11 mouse cellular contexts compared by ENCODE assay signal in genomic region chr8:114936887-114937286, GRCm38 (mm10).
DNase-seq lines count a peak whose midpoint lies in the region; ATAC-seq and TF ChIP-seq lines count a peak whose summit lies in the region.
"Had no signal": no experiment of that assay in that cellular context is flagged by ENCODE, and none has a peak within 500 bp of the region (broad histone marks: within the 10 kb centered on the region; RNA-seq: fewer than 3 reads in every experiment).

No protein-coding gene starts in this region.

- no peak overlapping the region for H3K4me2 ChIP-seq in embryonic facial prominence, embryonic 14.5 days (ENCODE audit: low read depth, low read length)
- H3K4me2 ChIP-seq in midbrain, postnatal 0 days (ENCODE audit: low read depth, low read length, poor library complexity, severe bottlenecking), result no peak overlapping the region
- H3K4me2 ChIP-seq: liver, embryonic 13.5 days had no signal

- intact Hi-C loops in left cerebral cortex, postnatal 4 days (cut with DNase I), result no loop called here
- intact Hi-C loops in left cerebral cortex, postnatal 36 days (cut with DNase I), result no loop called here
- intact Hi-C loops in heart, postnatal 36 days (cut with DNase I), result no loop called here

- no peak for TF ChIP-seq CTCF in midbrain, postnatal 0 days (IDR thresholded peaks at IDR 0.05)
- TF ChIP-seq CTCF in thymus, adult 2 months (IDR thresholded peaks at IDR 0.05; ENCODE audit: borderline replicate concordance, control insufficient read depth, extremely low read depth, insufficient read depth, low read length, poor library complexity), result no peak

- no peak overlapping the region for H3K27ac ChIP-seq in embryonic facial prominence, embryonic 14.5 days (replicated peaks; ENCODE audit: low read depth, low read length)
- H3K27ac ChIP-seq in midbrain, postnatal 0 days (ENCODE audit: low read depth, low read length), result no peak overlapping the region
- H3K27ac ChIP-seq in thymus, adult 2 months (ENCODE audit: control insufficient read depth, insufficient read depth, low read length), result no peak overlapping the region
- H3K27ac ChIP-seq: liver, embryonic 13.5 days; stomach, postnatal 0 days had no signal

- WGBS in embryonic facial prominence, embryonic 14.5 days, result 18% methylated on average over 10 of the region's 10 CpGs
- WGBS in midbrain, postnatal 0 days, result 23% methylated on average over 10 of the region's 10 CpGs
- WGBS in thymus, adult 2 months, result 93% methylated on average over 10 of the region's 10 CpGs

- H3K4me3 ChIP-seq in embryonic facial prominence, embryonic 14.5 days (ENCODE audit: low read depth, low read length), result no peak overlapping the region
- H3K4me3 ChIP-seq in midbrain, postnatal 0 days (ENCODE audit: low read depth, low read length), result no peak overlapping the region
- no peak overlapping the region for H3K4me3 ChIP-seq in thymus, adult 2 months (ENCODE audit: control insufficient read depth, insufficient read depth, low read length)
- H3K4me3 ChIP-seq: liver, embryonic 13.5 days had no signal

- H3K36me3 ChIP-seq in embryonic facial prominence, embryonic 14.5 days (ENCODE audit: control insufficient read depth, insufficient read depth, low read length), result no peaks in the 10 kb centered on the region
- no peaks in the 10 kb centered on the region for H3K36me3 ChIP-seq in midbrain, postnatal 0 days (ENCODE audit: insufficient read depth, low read length)
- no peaks in the 10 kb centered on the region for H3K36me3 ChIP-seq in thymus, adult 2 months (ENCODE audit: control insufficient read depth, insufficient read depth, low read length)
- H3K36me3 ChIP-seq: liver, embryonic 13.5 days had no signal

- H3K27me3 ChIP-seq in embryonic facial prominence, embryonic 14.5 days (replicated peaks; ENCODE audit: control insufficient read depth, insufficient read depth, low read length), result no peaks in the 10 kb centered on the region
- H3K27me3 ChIP-seq in midbrain, postnatal 0 days (ENCODE audit: insufficient read depth, low read length), result no peaks in the 10 kb centered on the region
- no peaks in the 10 kb centered on the region for H3K27me3 ChIP-seq in thymus, adult 2 months (ENCODE audit: control insufficient read depth, insufficient read depth, low read length)
- H3K27me3 ChIP-seq: liver, embryonic 13.5 days had no signal

- peak; percentile 39 for DNase-seq in left cerebral cortex, postnatal 4 days
- DNase-seq in left cerebral cortex, postnatal 36 days (ENCODE audit: low spot score in 2 of 2), result no peak
- peak; percentile 86 for DNase-seq in embryonic facial prominence, embryonic 14.5 days (ENCODE audit: low spot score)
- peak; percentile 2 to 4 for DNase-seq in heart, postnatal 36 days
- DNase-seq in midbrain, postnatal 0 days (ENCODE audit: low spot score), result peak; percentile 74
- DNase-seq in urinary bladder, postnatal 4 days (ENCODE audit: low spot score in 2 of 2), result no peak
- no peak for DNase-seq in thymus, adult 2 months
- DNase-seq: kidney, postnatal 4 days; liver, embryonic 13.5 days had no signal

- no peaks in the 10 kb centered on the region for H3K9me3 ChIP-seq in embryonic facial prominence, embryonic 14.5 days (ENCODE audit: control insufficient read depth, low read length)
- no peaks in the 10 kb centered on the region for H3K9me3 ChIP-seq in midbrain, postnatal 0 days (ENCODE audit: low read length)
- H3K9me3 ChIP-seq: liver, embryonic 13.5 days had no signal

- ATAC-seq in embryonic facial prominence, embryonic 14.5 days (ENCODE audit: low read depth), result peak; percentile 90
- ATAC-seq in midbrain, postnatal 0 days (ENCODE audit: low FRiP score), result no peak
- ATAC-seq in megakaryocyte-erythroid progenitor cell, adult 5-6 weeks (replicated peaks; ENCODE audit: low FRiP score, low TSS enrichment, poor library complexity, severe bottlenecking), result no peak

- no peak overlapping the region; the same call in 1 of the 2 replicates for H3K9ac ChIP-seq in embryonic facial prominence, embryonic 14.5 days (ENCODE audit: low read depth, low read length)
- no peak overlapping the region for H3K9ac ChIP-seq in midbrain, postnatal 0 days (replicated peaks; ENCODE audit: low read length, poor library complexity, severe bottlenecking)
- H3K9ac ChIP-seq: liver, embryonic 13.5 days had no signal

- TF ChIP-seq POLR2A in thymus, adult 2 months (IDR thresholded peaks at IDR 0.05; ENCODE audit: control insufficient read depth, extremely low read depth, insufficient read depth, low read length, poor library complexity), result no peak

- H3K4me1 ChIP-seq in embryonic facial prominence, embryonic 14.5 days (ENCODE audit: control insufficient read depth, insufficient read depth, low read length), result peaks cover 18% of the 10 kb centered on the region
- no peaks in the 10 kb centered on the region; the same call in 1 of the 2 replicates for H3K4me1 ChIP-seq in midbrain, postnatal 0 days (ENCODE audit: insufficient read depth, low read length)
- H3K4me1 ChIP-seq in thymus, adult 2 months (replicated peaks; ENCODE audit: control insufficient read depth, insufficient read depth, low read length), result peaks cover 3% of the 10 kb centered on the region
- H3K4me1 ChIP-seq: liver, embryonic 13.5 days had no signal

Comparison
In these comparisons a context has a peak if more than half of its experiments do, and no peak if none do; other contexts are left out.
1. DNase-seq: peak in left cerebral cortex, postnatal 4 days (single experiment), embryonic facial prominence, embryonic 14.5 days (single experiment), heart, postnatal 36 days (2 of 2) and midbrain, postnatal 0 days (single experiment); none in left cerebral cortex, postnatal 36 days (0 of 2), urinary bladder, postnatal 4 days (0 of 2) and thymus, adult 2 months (single experiment).